Mouse (Mus musculus) bone marrow, adult 2 months (tissue): Measurements from ENCODE around the gene Zfp354b.

ENCODE experiments used
- CTCF ChIP-seq: fragments of 200-500 bp; IDR thresholded peaks from 2 replicates; pipeline ENCODE4 v1.5.1; 2011; ENCODE audit warnings: low read length, control low read depth; ENCODE audit not compliant: control insufficient read depth, insufficient read depth
- POLR2A ChIP-seq: fragments of 200-500 bp; IDR thresholded peaks from 2 replicates; pipeline ENCODE4 v1.6.1; 2011; ENCODE audit warnings: low read depth, mild to moderate bottlenecking, control low read depth, low read length, borderline replicate concordance; ENCODE audit not compliant: control insufficient read depth

DNA sequence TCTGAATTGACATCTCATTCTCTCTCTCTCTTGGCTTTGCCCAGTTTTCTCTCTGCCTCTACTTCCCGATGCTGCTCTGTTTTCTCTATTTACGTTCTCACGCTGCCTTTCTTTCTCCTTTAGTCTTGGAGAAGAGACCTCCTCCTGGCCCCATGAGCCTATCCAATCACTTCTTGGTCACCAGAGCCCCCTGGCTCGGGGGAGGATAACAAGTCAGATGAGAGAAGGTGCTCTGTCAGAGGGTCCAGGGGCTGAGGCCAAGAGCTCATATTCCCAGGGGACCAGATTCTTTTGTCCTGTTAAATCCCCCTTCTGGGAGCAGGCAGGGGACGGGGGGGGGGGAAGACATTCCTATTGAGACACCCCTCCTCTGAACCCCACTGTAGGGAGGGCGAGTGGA is 22.2 kb upstream of the Zfp354b start, which contains the start of gene Prop1:
- TF ChIP-seq CTCF (no peak), POLR2A (no peak)
